Comparison of ENCODE assay signal across 13 mouse cellular contexts in genomic region chr3:126771032-126771431, GRCm38 (mm10).
DNase-seq lines count a peak whose midpoint lies in the region; ATAC-seq lines count a peak whose summit lies in the region.
"Had no signal": no experiment of that assay in that cellular context is flagged by ENCODE, and none has a peak within 500 bp of the region (broad histone marks: within the 10 kb centered on the region; RNA-seq: fewer than 3 reads in every experiment).

No protein-coding gene starts in this region.

- no peak overlapping the region for H3K4me3 ChIP-seq in heart, embryonic 12.5 days
- H3K4me3 ChIP-seq in kidney, embryonic 16.5 days (ENCODE audit: low read length): no peak overlapping the region
- no peak overlapping the region for H3K4me3 ChIP-seq in neural tube, embryonic 12.5 days
- H3K4me3 ChIP-seq in heart, embryonic 10.5 days: no peak overlapping the region
- H3K4me3 ChIP-seq: embryonic facial prominence, embryonic 12.5 days; hindbrain, embryonic 12.5 days; limb, embryonic 10.5 days; liver, embryonic 12.5 days; megakaryocyte, embryonic 14.5 days had no signal

- WGBS in heart, embryonic 12.5 days: 82% methylated on average over 8 of the region's 8 CpGs
- 27% methylated on average over 8 of the region's 8 CpGs for WGBS in kidney, embryonic 16.5 days
- WGBS in neural tube, embryonic 12.5 days: 33% methylated on average over 8 of the region's 8 CpGs
- WGBS in heart, embryonic 10.5 days: 81% methylated on average over 8 of the region's 8 CpGs

- no peaks in the 10 kb centered on the region for H3K9me3 ChIP-seq in heart, embryonic 12.5 days (replicated peaks)
- H3K9me3 ChIP-seq in kidney, embryonic 16.5 days (ENCODE audit: low read length): no peaks in the 10 kb centered on the region
- no peaks in the 10 kb centered on the region for H3K9me3 ChIP-seq in neural tube, embryonic 12.5 days
- H3K9me3 ChIP-seq in heart, embryonic 10.5 days: no peaks in the 10 kb centered on the region
- H3K9me3 ChIP-seq: embryonic facial prominence, embryonic 12.5 days; hindbrain, embryonic 12.5 days; limb, embryonic 10.5 days; liver, embryonic 12.5 days; megakaryocyte, embryonic 14.5 days had no signal

- no peak overlapping the region for H3K9ac ChIP-seq in heart, embryonic 12.5 days
- no peak overlapping the region for H3K9ac ChIP-seq in kidney, embryonic 16.5 days (replicated peaks; ENCODE audit: low read length)
- H3K9ac ChIP-seq in neural tube, embryonic 12.5 days: no peak overlapping the region
- H3K9ac ChIP-seq: embryonic facial prominence, embryonic 12.5 days; hindbrain, embryonic 12.5 days; liver, embryonic 12.5 days had no signal

- H3K4me2 ChIP-seq in heart, embryonic 12.5 days: no peak overlapping the region
- no peak overlapping the region for H3K4me2 ChIP-seq in kidney, embryonic 16.5 days (replicated peaks; ENCODE audit: low read depth, low read length)
- no peak overlapping the region for H3K4me2 ChIP-seq in neural tube, embryonic 12.5 days (replicated peaks)
- H3K4me2 ChIP-seq: embryonic facial prominence, embryonic 12.5 days; hindbrain, embryonic 12.5 days; liver, embryonic 12.5 days had no signal

- H3K27ac ChIP-seq in heart, embryonic 12.5 days (ENCODE audit: poor library complexity, severe bottlenecking): 0 out of 2 replicates have a peak overlapping the region, but pooled peaks have one; percentile 8
- no peak overlapping the region for H3K27ac ChIP-seq in kidney, embryonic 16.5 days (ENCODE audit: low read length)
- no peak overlapping the region for H3K27ac ChIP-seq in neural tube, embryonic 12.5 days
- no peak overlapping the region for H3K27ac ChIP-seq in heart, embryonic 10.5 days
- H3K27ac ChIP-seq: embryonic facial prominence, embryonic 12.5 days; hindbrain, embryonic 12.5 days; limb, embryonic 10.5 days; liver, embryonic 12.5 days had no signal

- H3K36me3 ChIP-seq in heart, embryonic 12.5 days: peaks cover 1% of the 10 kb centered on the region; the same call in 1 of the 2 replicates
- H3K36me3 ChIP-seq in kidney, embryonic 16.5 days (ENCODE audit: insufficient read depth, low read length): no peaks in the 10 kb centered on the region
- no peaks in the 10 kb centered on the region for H3K36me3 ChIP-seq in neural tube, embryonic 12.5 days
- peaks cover 6% of the 10 kb centered on the region; the same call in 1 of the 2 replicates for H3K36me3 ChIP-seq in heart, embryonic 10.5 days
- H3K36me3 ChIP-seq: embryonic facial prominence, embryonic 12.5 days; hindbrain, embryonic 12.5 days; limb, embryonic 10.5 days; liver, embryonic 12.5 days had no signal

- no peak for DNase-seq in heart, postnatal 10 days
- peak; percentile 54 for DNase-seq in embryo, embryonic 10.5 days (ENCODE audit: low spot score)
- DNase-seq in gastrocnemius, postnatal 4 days (ENCODE audit: low spot score in 2 of 2): no peak
- no peak for DNase-seq in spleen, adult 12 weeks (ENCODE audit: low spot score)
- no peak for DNase-seq in heart, embryonic 10.5 days (ENCODE audit: low spot score)

- ATAC-seq in heart, embryonic 12.5 days (ENCODE audit: insufficient number of reproducible peaks, low FRiP score): no peak
- ATAC-seq in kidney, embryonic 16.5 days (ENCODE audit: low FRiP score, low TSS enrichment): peak; percentile 88
- ATAC-seq in neural tube, embryonic 12.5 days (ENCODE audit: low FRiP score, low read depth): peak; percentile 51; the same call in 1 of the 2 replicates

- intact Hi-C loops in heart, postnatal 10 days (cut with DNase I): loop anchor here (1.0 to 2.0 kb wide), 2 partner anchors 76 to 175 kb away; partner anchors contain the start of gene Camk2d

- H3K4me1 ChIP-seq in heart, embryonic 12.5 days (replicated peaks): peaks cover 8% of the 10 kb centered on the region
- no peaks in the 10 kb centered on the region for H3K4me1 ChIP-seq in kidney, embryonic 16.5 days (ENCODE audit: insufficient read depth, low read length)
- H3K4me1 ChIP-seq in neural tube, embryonic 12.5 days: 0 out of 2 replicates have a peak, but pooled peaks cover 4% of the 10 kb centered on the region
- H3K4me1 ChIP-seq in heart, embryonic 10.5 days: peaks cover 10% of the 10 kb centered on the region; the same call in 1 of the 2 replicates
- H3K4me1 ChIP-seq: embryonic facial prominence, embryonic 12.5 days; hindbrain, embryonic 12.5 days; liver, embryonic 12.5 days had no signal

- no peaks in the 10 kb centered on the region for H3K27me3 ChIP-seq in heart, embryonic 12.5 days (replicated peaks)
- no peaks in the 10 kb centered on the region for H3K27me3 ChIP-seq in kidney, embryonic 16.5 days (ENCODE audit: insufficient read depth, low read length)
- H3K27me3 ChIP-seq in neural tube, embryonic 12.5 days (replicated peaks): no peaks in the 10 kb centered on the region
- no peaks in the 10 kb centered on the region for H3K27me3 ChIP-seq in heart, embryonic 10.5 days (ENCODE audit: insufficient read depth, poor library complexity, severe bottlenecking)
- H3K27me3 ChIP-seq: embryonic facial prominence, embryonic 12.5 days; hindbrain, embryonic 12.5 days; liver, embryonic 12.5 days; megakaryocyte, embryonic 14.5 days had no signal
